Mouse (Mus musculus) CH12.LX (cell line): ENCODE results near the gene Olfr71. TPM values are rescaled to one million over a fixed set of nuclear protein-coding genes. Genes with fewer than 3 reads are reported as not detected.

Experiments used
- DNase-seq: peaks from one replicate; pipeline ENCODE4 v3.0.0-alpha.2; 2013; ENCODE audit errors: extremely low read depth
- H3K27ac ChIP-seq: 2 replicates; pipeline ENCODE4 v1.5.1; 2012; ENCODE audit warnings: low read depth, mild to moderate bottlenecking, control low read depth, moderate library complexity; ENCODE audit not compliant: insufficient read depth
- H3K27me3 ChIP-seq: replicated peaks from 2 replicates; pipeline ENCODE3; 2012; ENCODE audit warnings: inconsistent platforms
- H3K36me3 ChIP-seq, 2 experiments: replicated peaks in 1 of 2; 2 replicates each; pipeline versions ENCODE3 to v1.6.1; 2012; ENCODE audit warnings: inconsistent platforms in 1 of 2, low read length in 1 of 2, mild to moderate bottlenecking in 1 of 2, mixed read lengths in 1 of 2, moderate library complexity in 1 of 2; ENCODE audit not compliant: control insufficient read depth in 1 of 2, insufficient read depth in 1 of 2
- H3K4me1 ChIP-seq, 2 experiments: 2 replicates each; pipeline ENCODE4 v1.6.1; 2012; ENCODE audit warnings: inconsistent platforms in 1 of 2, moderate library complexity in 1 of 2; ENCODE audit not compliant: insufficient read depth in 2 of 2, control insufficient read depth in 1 of 2
- H3K4me2 ChIP-seq: 2 replicates; pipeline ENCODE4 v1.6.1; 2012; ENCODE audit warnings: low read depth, mild to moderate bottlenecking, control low read depth; ENCODE audit not compliant: poor library complexity, insufficient read depth, severe bottlenecking
- H3K4me3 ChIP-seq, 3 experiments: fragments of 150-350 bp in 1 of 3; sonication (generic) in 1 of 3; replicated peaks in 1 of 3; 2 replicates each; pipeline versions ENCODE3 to v1.5.1; 2011 to 2012; ENCODE audit warnings: low read depth in 2 of 3, low read length in 2 of 3, mild to moderate bottlenecking in 2 of 3, moderate library complexity in 2 of 3, control low read depth in 1 of 3, improper control_type of control experiment in 1 of 3, inconsistent platforms in 1 of 3, mixed read lengths in 1 of 3; ENCODE audit not compliant: poor library complexity in 1 of 3
- H3K79me2 ChIP-seq: replicated peaks from 2 replicates; pipeline ENCODE4 v1.6.1; 2012; ENCODE audit warnings: mild to moderate bottlenecking, moderate library complexity; ENCODE audit not compliant: control insufficient read depth, poor library complexity, insufficient read depth, severe bottlenecking; ENCODE audit errors: extremely low read depth
- H3K9ac ChIP-seq: 2 replicates; pipeline ENCODE4 v1.6.1; 2012; ENCODE audit warnings: low read depth, mild to moderate bottlenecking, control low read depth, moderate library complexity; ENCODE audit not compliant: insufficient read depth
- H3K9me3 ChIP-seq: replicated peaks from 2 replicates; pipeline ENCODE3; 2012; ENCODE audit warnings: low read length, inconsistent platforms, mixed read lengths
- BHLHE40 ChIP-seq: IDR thresholded peaks from 2 replicates; pipeline ENCODE4 v1.6.1; 2011; ENCODE audit warnings: mild to moderate bottlenecking, low read depth, low read length, improper control_type of control experiment
- CHD1 ChIP-seq: IDR thresholded peaks from 2 replicates; pipeline ENCODE4 v1.6.1; 2012; ENCODE audit warnings: low read depth, low read length, improper control_type of control experiment, inconsistent platforms
- ETS1 ChIP-seq: conservative IDR thresholded peaks from 2 replicates; pipeline ENCODE4 v1.6.1; 2012; ENCODE audit warnings: low read depth, mild to moderate bottlenecking, inconsistent platforms, low read length, improper control_type of control experiment, moderate library complexity
- HCFC1 ChIP-seq: IDR thresholded peaks from 2 replicates; pipeline ENCODE4 v1.6.1; 2012; ENCODE audit warnings: low read depth, mild to moderate bottlenecking, inconsistent platforms, low read length, improper control_type of control experiment
- IRF4 ChIP-seq: IDR thresholded peaks from 2 replicates; pipeline ENCODE4 v1.6.1; 2014; ENCODE audit warnings: low read depth, mild to moderate bottlenecking, inconsistent platforms, low read length, improper control_type of control experiment
- JUN ChIP-seq: IDR thresholded peaks from 2 replicates; pipeline ENCODE4 v1.6.1; 2011; ENCODE audit warnings: low read depth, mild to moderate bottlenecking, low read length, improper control_type of control experiment, moderate library complexity; ENCODE audit not compliant: insufficient read depth
- JUND ChIP-seq: conservative IDR thresholded peaks from 2 replicates; pipeline ENCODE4 v1.6.1; 2011; ENCODE audit warnings: low read depth, low read length, improper control_type of control experiment
- MAZ ChIP-seq: IDR thresholded peaks from 2 replicates; pipeline ENCODE4 v1.6.1; 2012; ENCODE audit warnings: low read depth, mild to moderate bottlenecking, inconsistent platforms, low read length, improper control_type of control experiment, moderate library complexity
- MXI1 ChIP-seq: IDR thresholded peaks from 2 replicates; pipeline ENCODE4 v1.6.1; 2011; ENCODE audit warnings: mild to moderate bottlenecking, low read depth, low read length, improper control_type of control experiment
- NELFE ChIP-seq: IDR thresholded peaks from 2 replicates; pipeline ENCODE4 v1.6.1; 2011; ENCODE audit warnings: low read depth, low read length, improper control_type of control experiment
- NRF1 ChIP-seq: IDR thresholded peaks from 2 replicates; pipeline ENCODE4 v1.6.1; 2014; ENCODE audit warnings: low read depth, mild to moderate bottlenecking, inconsistent platforms, low read length, improper control_type of control experiment, moderate library complexity
- PAX5 ChIP-seq: IDR thresholded peaks from 2 replicates; pipeline ENCODE4 v1.6.1; 2012; ENCODE audit warnings: low read length, inconsistent platforms, mixed read lengths
- POLR2AphosphoS2 ChIP-seq: IDR thresholded peaks from 2 replicates; pipeline ENCODE4 v1.6.1; 2011; ENCODE audit warnings: low read depth, low read length, improper control_type of control experiment
- RAD21 ChIP-seq: IDR thresholded peaks from 2 replicates; pipeline ENCODE4 v1.6.1; 2011; ENCODE audit warnings: low read depth, mild to moderate bottlenecking, low read length, improper control_type of control experiment, moderate library complexity
- RCOR1 ChIP-seq: conservative IDR thresholded peaks from 2 replicates; pipeline ENCODE4 v1.6.1; 2012; ENCODE audit warnings: low read depth, mild to moderate bottlenecking, inconsistent platforms, low read length, improper control_type of control experiment
- SIN3A ChIP-seq: IDR thresholded peaks from 2 replicates; pipeline ENCODE4 v1.6.1; 2012; ENCODE audit warnings: low read length, improper control_type of control experiment, inconsistent platforms
- TBP ChIP-seq: conservative IDR thresholded peaks from 2 replicates; pipeline ENCODE4 v1.6.1; 2011; ENCODE audit warnings: low read depth, low read length, improper control_type of control experiment
- USF1 ChIP-seq: IDR thresholded peaks from 2 replicates; pipeline ENCODE4 v1.6.1; 2014; ENCODE audit warnings: low read depth, mild to moderate bottlenecking, inconsistent platforms, low read length, improper control_type of control experiment
- USF2 ChIP-seq: conservative IDR thresholded peaks from 2 replicates; pipeline ENCODE4 v1.6.1; 2011; ENCODE audit warnings: low read depth, low read length, improper control_type of control experiment
- ZC3H11A ChIP-seq: IDR thresholded peaks from 2 replicates; pipeline ENCODE4 v1.6.1; 2012; ENCODE audit warnings: low read depth, mild to moderate bottlenecking, inconsistent platforms, low read length, improper control_type of control experiment
- ZKSCAN1 ChIP-seq: IDR thresholded peaks from 2 replicates; pipeline ENCODE4 v1.6.1; 2012; ENCODE audit warnings: low read depth, inconsistent platforms, low read length, improper control_type of control experiment, borderline replicate concordance
- ZMIZ1 ChIP-seq: IDR thresholded peaks from 2 replicates; pipeline ENCODE4 v1.6.1; 2012; ENCODE audit warnings: low read depth, mild to moderate bottlenecking, inconsistent platforms, low read length, improper control_type of control experiment
- dilution Hi-C: fragments of 300-500 bp; cut with MboI; formaldehyde crosslinking; loops from 2 replicates; pipeline ENCODE4 v1.14.3; 2020; ENCODE audit warnings: low sequenced_read_pairs; ENCODE audit not compliant: extremely low pct_unique_long_range_greater_than_20kb, extremely low pct_ligation_motif_present
- in situ Hi-C: fragments of 300-500 bp; cut with MboI; formaldehyde crosslinking; loops from 3 replicates; pipeline ENCODE4 v1.14.3; 2019; ENCODE audit warnings: low sequenced_read_pairs, low pct_ligation_motif_present, low pct_unique_long_range_greater_than_20kb, mixed read lengths
- polyA plus RNA-seq: library from polyadenylated mRNA; unstranded; fragments of >175 nt; gene quantifications from 2 replicates; pipeline ENCODE4 v1.2.1, GENCODE M21; 2012; ENCODE audit warnings: low read depth; ENCODE audit not compliant: insufficient read length
- total RNA-seq, 2 experiments: library from RNA; depleted of rRNA; stranded (reverse); fragments of 300-350 nt in 1 of 2; fragments of >200 nt in 1 of 2; gene quantifications; 2 replicates each; pipeline ENCODE4 v1.2.3; 2012 to 2014

Gene Olfr71
- total and polyA plus RNA-seq, 3 experiments = not detected

DNA sequence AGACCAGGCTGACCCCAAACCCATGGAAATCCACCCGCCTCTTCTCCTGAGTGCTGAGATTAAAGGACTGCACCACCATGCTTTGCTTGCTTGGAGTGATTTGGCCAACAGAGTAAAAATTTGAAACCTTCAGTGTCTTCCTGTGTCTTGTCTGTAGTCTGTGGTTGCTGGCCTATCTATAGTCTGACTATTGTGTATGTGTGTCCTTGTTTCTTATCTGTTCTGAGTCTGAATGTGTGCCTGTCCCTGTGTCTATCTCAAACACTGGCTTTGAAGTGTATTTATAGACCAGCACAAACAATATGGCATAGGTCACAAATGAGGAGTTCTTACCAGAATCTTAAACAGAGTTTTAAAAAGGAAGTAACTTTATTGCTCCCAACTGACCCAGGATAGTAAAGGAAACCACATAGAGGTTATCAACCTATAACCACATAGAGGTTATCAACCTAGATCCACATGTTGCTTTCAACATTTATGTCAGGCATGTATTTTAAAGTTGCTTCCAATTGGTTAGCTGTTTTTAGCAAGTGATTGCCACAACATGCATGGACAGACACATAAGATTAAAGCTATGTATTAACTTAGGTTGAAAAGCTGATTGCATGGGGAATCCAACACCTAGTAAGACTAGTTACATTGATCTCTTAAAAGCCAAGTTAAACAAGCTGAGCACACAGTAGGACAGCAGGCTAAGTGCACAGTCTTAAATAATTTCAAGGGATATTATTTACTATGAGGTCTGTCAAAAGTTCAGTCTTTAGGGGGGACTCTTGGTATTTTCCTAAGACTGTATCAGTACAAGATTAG, 15.4 kb downstream of the Olfr71 start:
- Histone ChIP-seq H3K27me3 (peaks cover 90% of the 10 kb centered on the region), H3K4me3 (no peak overlapping the region), H3K9ac (no peak overlapping the region), H3K27ac (no peak overlapping the region), H3K9me3 (no peaks in the 10 kb centered on the region), H3K4me1 (no peaks in the 10 kb centered on the region), H3K79me2 (no peaks in the 10 kb centered on the region), H3K36me3 (no peaks in the 10 kb centered on the region)
- DNase-seq = no peak
- TF ChIP-seq HCFC1 (no peak), BHLHE40 (no peak), PAX5 (no peak), CHD1 (no peak), ETS1 (no peak), NRF1 (no peak), POLR2AphosphoS2 (no peak), JUN (no peak)
- TF ChIP-seq, all 38 proteins: peak for 0
- dilution Hi-C loops = no loop called here
- H3K4me2 ChIP-seq = no peak overlapping the region
- in situ Hi-C loops = no loop called here

DNA sequence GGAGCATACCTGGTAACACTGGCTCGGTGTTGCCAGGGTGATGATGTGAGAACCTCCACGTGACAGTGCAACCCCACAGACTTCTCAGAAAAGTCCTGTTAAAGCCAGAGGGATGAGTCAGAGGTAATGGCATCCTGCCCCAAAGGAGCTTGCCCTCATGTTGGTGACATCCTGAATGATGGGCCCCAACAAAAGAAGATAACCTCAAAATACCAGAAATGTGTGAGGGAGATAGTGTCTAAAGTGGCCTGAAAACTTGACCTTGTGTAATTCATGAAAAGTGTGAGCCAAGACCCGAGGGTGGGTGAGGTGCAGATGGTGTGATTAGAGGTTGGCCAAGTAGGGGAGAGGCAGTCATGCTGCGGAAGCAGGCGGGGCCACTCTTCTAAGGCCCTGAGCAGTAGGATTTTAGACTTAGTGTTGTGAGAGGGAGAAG, 16.2 kb downstream of the Olfr71 start:
- Histone ChIP-seq H3K27ac (no peak overlapping the region), H3K9me3 (no peaks in the 10 kb centered on the region), H3K36me3 (no peaks in the 10 kb centered on the region), H3K4me1 (no peaks in the 10 kb centered on the region), H3K4me3 (no peak overlapping the region), H3K79me2 (no peaks in the 10 kb centered on the region), H3K4me2 (no peak overlapping the region), H3K9ac (no peak overlapping the region), H3K27me3 (peaks cover 90% of the 10 kb centered on the region)
- no peak for DNase-seq
- no peak for TF ChIP-seq JUND
- no peak for TF ChIP-seq RCOR1
- no peak for TF ChIP-seq IRF4
- TF ChIP-seq NELFE = no peak
- no peak for TF ChIP-seq MXI1
- no peak for TF ChIP-seq RAD21
- TF ChIP-seq SIN3A = no peak
- TF ChIP-seq ZC3H11A = no peak
- TF ChIP-seq BHLHE40 = no peak
- TF ChIP-seq ZMIZ1 = no peak
- no peak for TF ChIP-seq CHD1
- no peak for TF ChIP-seq USF1
- no peak for TF ChIP-seq MAZ
- no peak for TF ChIP-seq PAX5
- no peak for TF ChIP-seq TBP
- TF ChIP-seq USF2 = no peak
- TF ChIP-seq ZKSCAN1 = no peak
- dilution Hi-C loops (no loop called here), in situ Hi-C loops (no loop called here)
